ENCODE assay signal across 13 mouse cellular contexts in genomic region chr11:110595266-110595862, GRCm38 (mm10).
DNase-seq lines count a peak whose midpoint lies in the region; ATAC-seq lines count a peak whose summit lies in the region.
"Had no signal": no experiment of that assay in that cellular context is flagged by ENCODE, and none has a peak within 500 bp of the region (broad histone marks: within the 10 kb centered on the region; RNA-seq: fewer than 3 reads in every experiment).

No protein-coding gene starts in this region.

- no peaks in the 10 kb centered on the region for H3K4me1 ChIP-seq in heart, embryonic 12.5 days (replicated peaks)
- H3K4me1 ChIP-seq: limb, embryonic 13.5 days; midbrain, embryonic 12.5 days; neural tube, embryonic 12.5 days had no signal

- H3K9ac ChIP-seq in heart, embryonic 12.5 days, result no peak overlapping the region
- H3K9ac ChIP-seq: limb, embryonic 13.5 days; liver, postnatal 0 days; midbrain, embryonic 12.5 days; neural tube, embryonic 12.5 days had no signal

- 80% methylated on average over 7 of the region's 7 CpGs for WGBS in heart, embryonic 12.5 days

- intact Hi-C loops in heart, postnatal 14 days (cut with DNase I), result no loop called here

- no peak for ATAC-seq in heart, embryonic 12.5 days (ENCODE audit: insufficient number of reproducible peaks, low FRiP score)
- ATAC-seq: liver, postnatal 0 days had no signal

- H3K4me3 ChIP-seq in heart, embryonic 12.5 days, result no peak overlapping the region
- H3K4me3 ChIP-seq: limb, embryonic 13.5 days; midbrain, embryonic 12.5 days; neural tube, embryonic 12.5 days had no signal

- H3K9me3 ChIP-seq in heart, embryonic 12.5 days (replicated peaks), result no peaks in the 10 kb centered on the region
- H3K9me3 ChIP-seq: limb, embryonic 13.5 days; midbrain, embryonic 12.5 days; neural tube, embryonic 12.5 days had no signal

- no peaks in the 10 kb centered on the region for H3K27me3 ChIP-seq in heart, embryonic 12.5 days (replicated peaks)
- H3K27me3 ChIP-seq: limb, embryonic 13.5 days; midbrain, embryonic 12.5 days; neural tube, embryonic 12.5 days had no signal

- no peaks in the 10 kb centered on the region for H3K36me3 ChIP-seq in heart, embryonic 12.5 days
- H3K36me3 ChIP-seq: limb, embryonic 13.5 days; midbrain, embryonic 12.5 days; neural tube, embryonic 12.5 days had no signal

- DNase-seq in cerebellum, postnatal 10 days, result peak; percentile 85 to 86
- no peak for DNase-seq in cerebellum, adult 11-12 months
- peak; percentile 3 to 10 for DNase-seq in heart, postnatal 14 days
- peak; percentile 4 for DNase-seq in right cerebral cortex, postnatal 25 days
- DNase-seq in right cerebral cortex, adult 18-20 months, result no peak
- peak; percentile 26 to 79 for DNase-seq in layer of hippocampus, postnatal 14 days (ENCODE audit: low spot score in 2 of 2)
- DNase-seq in c-Kit-positive CD71-positive TER-119-positive erythroid progenitor cells, embryonic 14.5 days (ENCODE audit: low spot score), result no peak
- DNase-seq: liver, postnatal 0 days; lung, postnatal 4 days had no signal

- no peak overlapping the region for H3K27ac ChIP-seq in heart, embryonic 12.5 days (ENCODE audit: poor library complexity, severe bottlenecking)
- H3K27ac ChIP-seq: limb, embryonic 13.5 days; midbrain, embryonic 12.5 days; neural tube, embryonic 12.5 days had no signal

- no peak overlapping the region for H3K4me2 ChIP-seq in heart, embryonic 12.5 days
- H3K4me2 ChIP-seq: limb, embryonic 13.5 days; midbrain, embryonic 12.5 days; neural tube, embryonic 12.5 days had no signal

Comparison
In these comparisons a context has a peak if more than half of its experiments do, and no peak if none do; other contexts are left out.
1. DNase-seq: peak in cerebellum, postnatal 10 days (2 of 2), heart, postnatal 14 days (2 of 2), right cerebral cortex, postnatal 25 days (single experiment) and layer of hippocampus, postnatal 14 days (2 of 2); none in cerebellum, adult 11-12 months (single experiment), right cerebral cortex, adult 18-20 months (single experiment) and c-Kit-positive CD71-positive TER-119-positive erythroid progenitor cells, embryonic 14.5 days (single experiment).